Mouse (Mus musculus) liver, adult (tissue): ENCODE measurements around the gene Sept1.

ENCODE experiments used
- GATA4 ChIP-seq: IDR thresholded peaks from 2 replicates; pipeline ENCODE4 v1.6.1; 2014; ENCODE audit warnings: mild to moderate bottlenecking, low read length; ENCODE audit not compliant: insufficient replicate concordance

The Sept1 gene

GRCm38 (mm10) chr7:127231826-127232621 lies 906 bp downstream of the Sept1 start:
- no peak for TF ChIP-seq GATA4

DNA sequence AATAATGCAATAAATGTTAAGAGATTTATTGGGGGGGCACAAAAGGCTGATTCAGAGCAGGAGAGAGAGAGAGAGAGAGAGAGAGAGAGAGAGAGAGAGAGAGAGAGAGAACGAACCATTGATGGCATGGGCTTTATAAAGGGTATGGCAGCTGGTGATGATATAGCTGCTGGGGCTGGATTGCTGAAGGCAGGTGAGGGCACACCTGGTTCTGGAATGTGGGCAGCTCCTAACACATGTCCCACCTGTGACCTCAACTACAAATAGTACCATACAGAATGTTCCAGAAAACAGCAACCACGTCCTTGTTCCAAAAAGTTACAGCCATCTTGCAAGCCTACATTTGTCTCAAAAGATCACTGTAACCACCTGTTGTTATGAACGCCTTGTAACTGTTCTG lies 1.6 kb downstream of the Sept1 start:
- TF ChIP-seq GATA4: no peak

DNA sequence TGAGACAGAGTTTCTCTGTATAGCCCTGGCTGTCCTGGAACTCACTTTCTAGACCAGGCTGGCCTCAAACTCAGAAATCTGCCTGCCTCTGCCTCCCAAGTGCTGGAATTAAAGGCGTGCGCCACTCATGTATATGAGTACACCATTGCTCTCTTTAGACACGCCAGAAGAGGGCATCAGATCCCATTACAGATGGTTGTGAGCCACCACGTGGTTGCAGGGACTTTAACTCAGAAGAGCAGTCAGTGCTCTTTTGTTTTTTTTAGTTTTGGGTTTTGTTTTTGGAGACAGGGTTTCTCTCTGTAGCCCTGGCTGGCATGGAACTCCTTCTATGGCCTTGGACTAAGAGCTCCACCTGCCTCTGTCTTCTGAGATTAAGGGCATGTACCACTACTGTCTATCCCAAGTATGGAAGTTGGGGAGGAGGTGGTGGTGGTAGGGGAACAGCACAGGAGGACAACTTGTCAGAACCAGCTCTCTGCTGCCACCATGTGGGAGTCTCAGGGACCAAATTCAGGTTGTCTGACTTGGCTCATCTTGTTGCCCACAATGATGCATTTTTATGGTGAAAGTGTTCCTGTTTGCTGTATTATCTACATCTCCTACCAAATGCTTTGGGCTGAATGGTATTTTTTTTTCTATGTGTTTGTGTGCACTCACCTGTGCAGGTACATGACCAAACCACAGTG lies 4.2 kb downstream of the Sept1 start:
- TF ChIP-seq GATA4: no peak; the same call in 1 of the 2 replicates

- no peak for TF ChIP-seq GATA4
These were observed 7.6 kb downstream of the Sept1 start for GRCm38 (mm10) chr7:127225147-127225995.

GRCm38 (mm10) chr7:127224616-127225015 lies 8.3 kb downstream of the Sept1 start:
- TF ChIP-seq GATA4: no peak

- TF ChIP-seq GATA4: no peak
These were observed 9.1 kb downstream of the Sept1 start for GRCm38 (mm10) chr7:127223515-127224478.

DNA sequence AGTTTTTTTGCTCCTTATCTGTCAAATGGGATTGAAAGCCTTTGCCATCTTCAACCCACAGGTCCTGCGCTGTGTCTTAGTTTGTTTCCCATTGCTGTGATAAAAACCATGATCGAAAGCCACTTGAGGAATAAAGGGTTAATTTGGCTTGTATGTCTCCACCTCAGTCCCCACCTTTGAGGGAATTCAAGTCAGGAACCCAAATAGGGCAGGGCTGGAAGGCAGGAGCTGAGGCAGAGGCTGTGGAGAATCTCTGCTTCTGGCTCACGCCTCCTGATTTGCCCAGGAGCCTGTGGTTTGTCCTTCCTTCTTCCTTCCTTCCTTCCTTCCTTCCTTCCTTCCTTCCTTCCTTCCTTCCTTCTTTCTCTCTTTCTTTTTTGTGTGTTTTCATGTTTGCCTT lies 9.8 kb downstream of the Sept1 start:
- no peak for TF ChIP-seq GATA4

- TF ChIP-seq GATA4: no peak
These were observed 12.5 kb downstream of the Sept1 start for GRCm38 (mm10) chr7:127220440-127220839.

- no peak for TF ChIP-seq GATA4
These were observed 14.3 kb downstream of the Sept1 start for GRCm38 (mm10) chr7:127218670-127219069.

GRCm38 (mm10) chr7:127217901-127218642 lies 14.9 kb downstream of the Sept1 start:
- TF ChIP-seq GATA4: no peak

DNA sequence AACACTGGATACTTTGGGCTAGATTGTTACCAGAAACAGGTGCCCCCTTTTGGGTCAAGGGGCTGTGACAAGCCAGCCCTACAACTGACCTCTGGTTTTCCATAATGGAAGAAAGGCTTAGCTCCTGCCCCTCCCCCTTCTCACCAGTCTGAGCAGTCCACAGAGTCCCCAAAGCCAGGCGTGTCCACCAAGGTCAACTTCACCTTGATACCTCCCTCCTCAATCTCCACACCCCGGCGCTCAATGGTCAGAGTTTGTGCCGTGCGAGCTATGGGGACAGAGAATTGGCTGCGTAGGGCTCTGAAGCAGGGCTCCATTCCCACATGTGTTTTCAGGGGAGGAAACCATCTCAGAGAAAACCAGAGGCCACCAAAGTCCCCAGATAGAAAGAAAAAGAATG lies 15.5 kb downstream of the Sept1 start:
- no peak for TF ChIP-seq GATA4

DNA sequence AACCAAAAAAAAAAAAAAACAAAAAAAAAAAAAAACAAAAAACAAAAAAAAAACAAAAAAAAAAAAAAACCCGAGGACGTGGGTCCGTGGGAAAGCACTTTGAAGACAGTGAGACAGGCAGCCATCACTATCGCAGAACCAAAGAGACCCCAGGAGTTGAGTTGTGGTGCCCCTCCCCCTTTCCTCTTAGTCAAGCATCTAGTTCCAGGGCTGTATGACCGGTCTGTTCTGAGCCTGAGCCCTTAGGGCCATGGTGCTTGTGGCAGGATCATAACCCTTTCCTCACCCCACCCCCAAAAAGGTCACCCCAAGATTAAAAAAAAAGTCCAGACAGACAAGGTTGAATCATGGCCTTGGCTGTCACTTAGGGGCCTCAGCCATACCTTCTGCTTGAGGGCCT lies 16.6 kb downstream of the Sept1 start:
- no peak for TF ChIP-seq GATA4

- TF ChIP-seq GATA4: no peak
These were observed 17.7 kb downstream of the Sept1 start for GRCm38 (mm10) chr7:127214981-127215871.
